Mouse (Mus musculus) left cerebral cortex, postnatal 4 days (tissue): ENCODE results near the gene Mthfd1. TPM values are rescaled to one million over a fixed set of nuclear protein-coding genes. Genes with fewer than 3 reads are reported as not detected.
A peak's percentile ranks its signal among the peaks of the same experiment; 100 is the strongest.

Experiments
- DNase-seq: peaks from one replicate; pipeline ENCODE4 v3.0.0-alpha.2; 2022
- intact Hi-C: fragments of 180-260 bp; cut with DNase I; formaldehyde crosslinking; loops from one replicate; pipeline ENCODE4 v1.15.1; 2025
- total RNA-seq, 2 experiments: library from RNA; stranded (reverse); gene quantifications; 2 replicates each; pipeline ENCODE4 v1.2.3; 2021

Gene Mthfd1
- total RNA-seq, 2 experiments from 2014 or later: 34.4 to 37.2 TPM

GRCm38 (mm10) chr12:76297830-76298229 is 42.7 kb downstream of the Mthfd1 start:
- intact Hi-C loops: no loop called here
- no peak for DNase-seq

GRCm38 (mm10) chr12:76299361-76299906 is 44.3 kb downstream of the Mthfd1 start:
- DNase-seq: no peak
- intact Hi-C loops: no loop called here

GRCm38 (mm10) chr12:76300367-76300766 is 45.3 kb downstream of the Mthfd1 start:
- intact Hi-C loops: no loop called here

GRCm38 (mm10) chr12:76303474-76303873 is 48.4 kb downstream of the Mthfd1 start:
- peak; percentile 50 for DNase-seq
- intact Hi-C loops: no loop called here

More at GRCm38 (mm10) chr12:76300367-76300766, 45.3 kb downstream of the Mthfd1 start:
- no peak for DNase-seq

- peak; percentile 32 for DNase-seq
- intact Hi-C loops: no loop called here
Observed at GRCm38 (mm10) chr12:76304199-76304598, 49.1 kb downstream of the Mthfd1 start.

- no peak for DNase-seq
- intact Hi-C loops: no loop called here
Observed at GRCm38 (mm10) chr12:76305107-76305506, 50.0 kb downstream of the Mthfd1 start.

GRCm38 (mm10) chr12:76306852-76307561 is 51.9 kb downstream of the Mthfd1 start:
- no peak for DNase-seq
- intact Hi-C loops: no loop called here

GRCm38 (mm10) chr12:76307964-76308363 is 52.9 kb downstream of the Mthfd1 start:
- no peak for DNase-seq
- intact Hi-C loops: no loop called here

GRCm38 (mm10) chr12:76308436-76308835 is 53.3 kb downstream of the Mthfd1 start:
- intact Hi-C loops: no loop called here
- no peak for DNase-seq

- intact Hi-C loops: no loop called here
- no peak for DNase-seq
Observed at GRCm38 (mm10) chr12:76310007-76310406, 54.9 kb downstream of the Mthfd1 start.

- intact Hi-C loops: no loop called here
- DNase-seq: no peak
Observed at GRCm38 (mm10) chr12:76310633-76311032, 55.5 kb downstream of the Mthfd1 start.

- intact Hi-C loops: no loop called here
- DNase-seq: no peak
Observed at GRCm38 (mm10) chr12:76311227-76311626, 56.1 kb downstream of the Mthfd1 start.

GRCm38 (mm10) chr12:76311951-76312350 is 56.9 kb downstream of the Mthfd1 start:
- DNase-seq: no peak
- intact Hi-C loops: no loop called here

- no peak for DNase-seq
- intact Hi-C loops: no loop called here
Observed at GRCm38 (mm10) chr12:76318282-76319212, 63.4 kb downstream of the Mthfd1 start.

GRCm38 (mm10) chr12:76324679-76325431 is 69.8 kb downstream of the Mthfd1 start, which contains the start of gene Akap5:
Gene Akap5, plus strand, starts transcription at chr12:76324891.
- intact Hi-C loops: no loop called here

GRCm38 (mm10) chr12:76326437-76327220 is 71.5 kb downstream of the Mthfd1 start:
- DNase-seq: no peak
- intact Hi-C loops: no loop called here

More at GRCm38 (mm10) chr12:76324679-76325431, 69.8 kb downstream of the Mthfd1 start, which contains the start of gene Akap5:
- peak; percentile 85 for DNase-seq

GRCm38 (mm10) chr12:76328567-76329354 is 73.7 kb downstream of the Mthfd1 start:
- no peak for DNase-seq

GRCm38 (mm10) chr12:76333688-76334087 is 78.6 kb downstream of the Mthfd1 start:
- no peak for DNase-seq
- intact Hi-C loops: no loop called here

More at GRCm38 (mm10) chr12:76328567-76329354, 73.7 kb downstream of the Mthfd1 start:
- intact Hi-C loops: no loop called here

GRCm38 (mm10) chr12:76335641-76336040 is 80.5 kb downstream of the Mthfd1 start:
- intact Hi-C loops: no loop called here
- no peak for DNase-seq
